Mouse (Mus musculus): Measurements from ENCODE around the gene Fam120b.

The Fam120b gene

DNA sequence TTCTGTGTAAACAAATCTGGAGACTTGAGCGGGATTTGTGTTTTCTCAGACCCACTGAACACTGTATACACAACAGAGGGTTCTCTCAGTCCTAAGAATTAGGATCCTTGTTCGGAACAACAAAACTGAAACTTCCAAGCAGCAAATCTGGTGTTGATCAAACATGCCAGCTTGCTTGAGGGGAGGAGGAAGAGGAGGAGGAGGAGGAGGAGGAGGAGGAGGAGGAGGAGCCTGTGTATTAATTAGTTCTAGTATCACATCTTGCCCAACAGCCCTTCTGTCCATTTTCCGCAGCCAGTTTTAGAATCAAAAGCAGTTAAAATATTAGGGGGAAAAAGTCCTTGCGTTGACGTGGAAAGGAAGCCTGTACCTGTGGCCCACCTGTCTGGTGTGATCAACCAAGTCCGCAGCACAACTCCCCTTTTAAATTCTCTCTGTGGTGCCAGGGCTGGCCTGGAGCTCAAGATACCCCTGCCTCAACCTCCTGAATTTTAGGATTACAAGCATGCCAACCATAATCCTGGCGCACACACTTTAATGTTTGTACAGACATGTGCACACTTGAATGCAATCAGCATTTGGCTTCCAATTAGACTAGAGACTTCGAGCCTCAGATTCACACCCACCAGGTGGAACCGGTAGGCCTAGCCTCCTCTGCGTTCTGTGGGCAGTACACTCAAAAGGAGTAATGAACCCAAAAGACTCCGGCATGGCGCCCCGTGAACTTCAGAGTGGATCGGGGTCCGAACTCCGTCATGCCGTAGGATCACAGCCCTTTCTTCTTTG, 16.1 kb upstream of the Fam120b start:
- no peak for DNase-seq (ENCODE audit: low read depth, low spot score)

DNA sequence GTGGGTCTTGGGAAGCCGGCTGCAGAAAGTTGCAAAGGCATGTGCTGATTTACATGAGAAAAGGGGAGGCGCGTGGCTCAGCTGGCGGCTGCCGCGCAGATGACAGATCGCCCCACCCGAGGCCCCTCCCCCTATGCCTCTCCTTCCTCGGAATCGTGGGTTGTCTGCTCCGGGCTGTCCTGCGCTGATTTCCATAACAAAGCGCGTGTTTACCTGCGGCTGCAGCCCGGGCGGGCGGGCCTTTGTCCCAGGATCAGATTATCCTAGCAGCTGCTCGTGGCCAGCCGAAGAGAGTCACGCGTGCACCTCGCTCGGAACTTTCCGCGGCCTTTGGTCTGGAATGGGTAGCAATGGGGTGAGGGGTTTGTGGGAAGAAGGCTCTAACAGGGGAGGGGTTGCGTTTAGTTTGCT, 15.4 kb upstream of the Fam120b start:
- DNase-seq (ENCODE audit: low read depth, low spot score): no peak

- DNase-seq (ENCODE audit: low read depth, low spot score): no peak
These were observed 14.7 kb upstream of the Fam120b start for GRCm38 (mm10) chr17:15381092-15381860.

DNA sequence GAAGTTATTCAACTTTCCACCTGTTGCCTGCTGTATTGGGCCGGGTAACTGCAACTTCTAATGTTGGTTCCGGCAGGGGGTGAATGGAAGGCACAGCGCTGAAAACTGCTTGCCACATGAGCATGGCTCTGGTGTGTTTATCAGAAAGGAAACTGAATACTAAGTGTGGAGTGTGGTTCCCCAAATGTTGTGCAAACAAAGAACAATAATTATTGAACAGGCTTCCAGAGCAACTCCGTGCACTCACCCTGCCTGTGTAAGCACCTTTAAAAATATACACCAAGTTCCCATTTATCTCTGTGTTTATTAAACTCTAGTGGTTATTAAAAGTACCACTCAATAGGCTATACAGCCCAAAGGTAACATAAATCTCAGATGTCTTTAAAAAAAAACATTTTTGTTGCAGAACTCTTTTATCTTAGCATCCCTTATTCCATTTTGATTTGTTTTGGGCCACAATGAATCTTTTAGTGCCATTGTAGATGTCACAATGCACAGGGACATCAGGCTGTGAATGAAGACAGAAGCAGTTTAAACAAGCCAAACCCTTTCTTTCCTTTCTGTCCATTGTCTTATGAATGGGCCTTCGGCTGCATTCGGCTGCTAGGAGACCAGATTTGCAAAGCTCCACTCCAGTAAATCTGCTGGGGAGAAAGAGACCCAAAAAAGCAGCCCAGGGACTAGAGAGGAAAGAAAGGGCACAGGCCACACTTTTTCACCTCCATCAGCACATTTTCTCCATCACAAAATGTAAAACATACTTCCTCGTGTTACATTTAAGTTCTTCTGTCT, 13.9 kb upstream of the Fam120b start:
- no peak for DNase-seq (ENCODE audit: low read depth, low spot score)

GRCm38 (mm10) chr17:15383360-15383759, 12.6 kb upstream of the Fam120b start:
- DNase-seq (ENCODE audit: low read depth, low spot score): no peak

DNA sequence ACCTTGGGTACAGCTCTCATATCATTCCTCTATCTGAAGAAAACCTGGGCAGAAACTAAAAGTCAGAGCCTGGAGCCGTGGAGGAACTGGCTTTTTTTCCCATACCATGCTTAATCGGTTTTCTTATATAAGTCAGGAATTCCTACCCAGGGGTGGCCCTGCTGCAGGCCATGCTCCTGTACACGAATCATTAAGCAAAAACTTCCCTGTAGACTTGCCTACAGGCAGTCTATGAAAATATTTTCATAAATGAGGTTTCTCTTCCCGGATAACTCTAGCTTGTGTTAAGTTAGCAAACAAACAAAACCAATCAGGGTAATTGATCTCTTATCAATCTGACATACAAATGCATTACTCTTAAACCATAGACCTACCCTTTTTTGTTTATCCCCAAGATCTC, 7.1 kb upstream of the Fam120b start:
- no peak for DNase-seq (ENCODE audit: low read depth, low spot score)

DNA sequence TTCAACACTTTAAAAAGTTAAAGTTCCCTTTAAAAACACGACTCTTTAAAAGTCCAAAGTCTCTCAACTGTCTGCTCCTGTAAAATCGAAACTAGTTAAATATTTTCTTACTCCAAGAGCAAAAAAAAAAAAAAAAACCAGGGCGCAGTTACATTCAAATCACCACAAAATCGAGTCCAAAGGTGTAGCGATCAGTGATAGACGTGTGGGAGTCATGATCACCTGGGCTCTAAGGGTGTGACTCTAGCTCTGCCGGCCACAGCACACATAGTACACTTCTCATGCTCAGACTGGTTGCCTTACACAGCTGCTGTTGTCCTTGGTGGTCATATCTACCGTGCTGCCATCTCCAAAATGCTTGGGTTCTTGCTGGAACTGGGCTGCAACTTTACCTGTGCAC, 6.6 kb upstream of the Fam120b start:
- no peak for DNase-seq (ENCODE audit: low read depth, low spot score)

DNA sequence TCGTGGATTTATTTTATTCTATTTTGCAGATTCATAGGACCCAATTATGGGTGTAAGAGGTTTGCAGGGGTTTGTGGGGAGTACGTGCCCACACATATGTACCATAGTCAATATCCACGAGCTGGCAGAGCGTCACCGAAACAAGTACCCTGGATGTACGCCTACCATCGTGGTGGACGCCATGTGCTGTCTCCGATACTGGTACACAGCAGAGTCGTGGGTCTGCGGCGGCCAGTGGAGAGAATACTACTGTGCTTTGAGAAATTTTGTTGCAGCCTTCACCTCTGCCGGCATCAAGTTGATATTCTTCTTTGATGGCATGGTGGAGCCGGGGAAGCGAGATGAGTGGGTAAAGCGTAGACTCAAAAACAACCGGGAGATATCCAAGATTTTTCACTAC, 5.7 kb downstream of the Fam120b start:
- no peak for DNase-seq (ENCODE audit: low read depth, low spot score)

- no peak for DNase-seq (ENCODE audit: low read depth, low spot score)
These were observed 10.6 kb downstream of the Fam120b start for GRCm38 (mm10) chr17:15406576-15406975.

GRCm38 (mm10) chr17:15409261-15409660, 13.3 kb downstream of the Fam120b start:
- DNase-seq (ENCODE audit: low read depth, low spot score): no peak

DNA sequence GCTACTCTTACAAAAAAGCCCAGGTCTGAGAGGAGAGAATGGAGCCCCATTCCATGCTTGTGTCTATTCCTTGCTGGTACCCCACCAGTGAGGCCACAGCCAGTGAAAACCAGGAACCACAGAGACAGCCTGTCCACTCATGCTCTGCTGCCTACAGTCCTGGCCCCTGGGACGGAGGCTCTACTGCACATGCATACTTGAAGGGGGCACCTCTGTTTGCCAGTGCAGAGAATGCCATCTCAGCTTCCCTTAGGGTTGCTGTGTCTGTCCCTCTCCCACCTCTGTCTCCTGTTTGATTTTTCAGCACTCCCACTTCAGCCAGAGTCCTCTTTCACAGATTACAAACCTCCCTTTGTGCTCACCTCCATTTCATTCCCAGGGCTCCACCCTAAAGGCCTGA, 14.9 kb downstream of the Fam120b start:
- no peak for DNase-seq (ENCODE audit: low read depth, low spot score)

GRCm38 (mm10) chr17:15416596-15417215, 20.7 kb downstream of the Fam120b start:
- DNase-seq (ENCODE audit: low read depth, low spot score): no peak

DNA sequence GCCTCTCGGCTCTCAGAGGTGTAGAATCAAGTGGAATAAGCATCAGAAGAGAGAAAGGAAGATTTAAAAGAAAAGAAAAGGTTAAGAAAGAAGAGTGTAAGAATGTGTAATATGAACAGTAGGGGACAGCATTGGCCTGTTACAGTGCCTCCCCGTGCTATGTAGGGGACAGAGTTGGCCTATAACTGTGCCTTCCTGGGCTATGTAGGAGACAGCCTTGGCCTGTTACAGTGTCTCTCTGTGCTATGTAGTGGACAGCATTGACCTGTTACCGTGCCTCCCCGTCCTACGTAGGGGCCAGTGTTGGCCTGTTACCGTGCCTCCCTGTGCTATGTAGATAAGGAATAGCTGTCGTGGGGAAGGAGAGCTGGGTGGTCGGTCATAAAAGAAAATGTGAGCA, 23.5 kb downstream of the Fam120b start:
- DNase-seq (ENCODE audit: low read depth, low spot score): no peak

- no peak for DNase-seq (ENCODE audit: low read depth, low spot score)
These were observed 24.1 kb downstream of the Fam120b start for GRCm38 (mm10) chr17:15420021-15420603.

- DNase-seq (ENCODE audit: low read depth, low spot score): no peak
These were observed 25.4 kb downstream of the Fam120b start for GRCm38 (mm10) chr17:15421446-15421845.

- DNase-seq (ENCODE audit: low read depth, low spot score): no peak
These were observed 26.7 kb downstream of the Fam120b start for GRCm38 (mm10) chr17:15422666-15423065.

DNA sequence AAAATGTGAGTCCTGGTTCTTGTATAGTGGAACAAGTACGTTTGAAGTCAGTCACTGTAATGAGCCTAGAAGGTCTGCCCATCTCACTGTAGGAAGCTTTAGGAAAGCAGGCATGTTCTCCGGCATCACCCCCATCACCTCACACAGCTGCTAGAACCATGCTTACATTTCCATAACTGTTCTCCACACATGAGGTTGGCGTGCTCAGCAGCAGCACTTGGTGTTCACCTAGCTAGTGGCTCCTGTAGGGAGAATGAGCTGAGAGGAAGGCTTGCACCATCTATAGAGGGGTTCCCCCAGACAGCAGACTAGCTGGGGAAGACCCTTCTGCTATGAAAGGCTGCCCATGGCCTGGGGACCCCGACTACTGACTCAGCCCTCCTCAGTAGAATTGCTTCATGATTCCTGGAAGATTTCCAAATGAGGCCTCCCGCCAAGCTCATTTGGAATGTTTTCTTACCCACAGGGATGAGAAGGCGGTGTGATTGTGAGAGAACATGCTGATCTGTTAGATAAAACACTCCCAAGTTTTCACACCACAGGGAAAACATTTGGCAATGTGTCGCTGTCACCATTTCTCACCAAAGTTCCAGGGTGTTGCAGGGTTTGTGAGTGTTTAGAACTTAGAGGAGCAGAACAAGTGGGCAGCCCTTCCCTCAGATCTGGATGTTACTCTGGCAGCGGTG, 27.2 kb downstream of the Fam120b start:
- no peak for DNase-seq (ENCODE audit: low read depth, low spot score)

GRCm38 (mm10) chr17:15425931-15426330, 29.9 kb downstream of the Fam120b start:
- DNase-seq (ENCODE audit: low read depth, low spot score): no peak

- no peak for DNase-seq (ENCODE audit: low read depth, low spot score)
These were observed 33.4 kb downstream of the Fam120b start for GRCm38 (mm10) chr17:15429451-15429850.

- no peak for DNase-seq (ENCODE audit: low read depth, low spot score)
These were observed 33.9 kb downstream of the Fam120b start for GRCm38 (mm10) chr17:15429937-15430336.

GRCm38 (mm10) chr17:15431021-15431514, 35.1 kb downstream of the Fam120b start:
- DNase-seq (ENCODE audit: low read depth, low spot score): no peak
